Mouse (Mus musculus) heart, postnatal 0 days (tissue): Measurements from ENCODE around the gene Dpp6. TPM values are rescaled to one million over a fixed set of nuclear protein-coding genes. Genes with fewer than 3 reads are reported as not detected.

Source experiments
- ATAC-seq: fragments of 200-750 bp; cut with Nextera tagmentation; 2 replicates; pipeline ENCODE4 v1.8.0; 2017; ENCODE audit warnings: low read depth, moderate number of reproducible peaks, moderate library complexity; ENCODE audit not compliant: insufficient read depth
- DNase-seq: peaks from one replicate; pipeline ENCODE4 v3.0.0-alpha.2; 2016; ENCODE audit warnings: low spot score
- H3K27ac ChIP-seq: fragments of 300-500 bp; sonication (generic); 2 replicates; pipeline ENCODE4 v1.5.1; 2014; ENCODE audit warnings: low read depth, mild to moderate bottlenecking
- H3K27me3 ChIP-seq: fragments of 300-500 bp; sonication (generic); 2 replicates; pipeline ENCODE4 v1.6.1; 2014; ENCODE audit warnings: low read length, mixed read lengths; ENCODE audit not compliant: control insufficient read depth, insufficient read depth
- H3K36me3 ChIP-seq: fragments of 300-500 bp; sonication (generic); replicated peaks from 2 replicates; pipeline ENCODE4 v1.6.1; 2014; ENCODE audit warnings: low read length, mixed read lengths; ENCODE audit not compliant: control insufficient read depth, insufficient read depth
- H3K4me1 ChIP-seq: fragments of 300-500 bp; sonication (generic); 2 replicates; pipeline ENCODE4 v1.6.1; 2014; ENCODE audit warnings: antibody characterized with exemption; ENCODE audit not compliant: control insufficient read depth, insufficient read depth
- H3K4me2 ChIP-seq: fragments of 300-500 bp; sonication (generic); 2 replicates; pipeline ENCODE4 v1.6.1; 2014; ENCODE audit warnings: low read depth, mild to moderate bottlenecking, low read length, moderate library complexity
- H3K4me3 ChIP-seq: fragments of 300-500 bp; sonication (generic); 2 replicates; pipeline ENCODE4 v1.5.1; 2014; ENCODE audit warnings: low read depth, low read length
- H3K9ac ChIP-seq: fragments of 300-500 bp; sonication (generic); replicated peaks from 2 replicates; pipeline ENCODE4 v1.6.1; 2014; ENCODE audit warnings: low read depth, low read length, mixed read lengths
- H3K9me3 ChIP-seq: fragments of 300-500 bp; sonication (generic); replicated peaks from 2 replicates; pipeline ENCODE4 v1.6.1; 2016; ENCODE audit warnings: low read length; ENCODE audit not compliant: control insufficient read depth
- CTCF ChIP-seq: IDR thresholded peaks from 2 replicates; pipeline ENCODE4 v1.5.1; 2016; ENCODE audit warnings: antibody characterized with exemption, control low read depth, low read depth
- EP300 ChIP-seq: IDR thresholded peaks from 2 replicates; pipeline ENCODE4 v1.6.1; 2016; ENCODE audit warnings: antibody characterized with exemption, low read depth
- WGBS: fragments of 180-500 bp; shearing (Covaris S2); extraction: QIAGEN DNeasy Blood & Tissue Kit; methylation state at CpG from one replicate; pipeline ENCODE4 v1.1.7; 2014; 5-methylcytosine and 5-hydroxymethylcytosine counted together
- polyA plus RNA-seq: library from polyadenylated mRNA; unstranded; fragments of >200 nt; fragmentation: Nextera tagmentation; extraction: Ambion mirVana; gene quantifications from 2 replicates; pipeline ENCODE4 v1.2.1, GENCODE M21; 2015
- total RNA-seq: library from RNA; depleted of rRNA; stranded (reverse); fragments of >200 nt; gene quantifications from 2 replicates; pipeline ENCODE4 v1.2.3, GENCODE M21; 2014; ENCODE audit warnings: low replicate concordance

Gene Dpp6
- total and polyA plus RNA-seq, 2 experiments from 2014 or later = 0.05 TPM; not detected in 1

GRCm38 (mm10) chr5:27243226-27243625, 426.2 kb downstream of the Dpp6 start:
- no peak overlapping the region for H3K4me3 ChIP-seq
- no peak for ATAC-seq
- H3K27ac ChIP-seq = no peak overlapping the region
- no peak overlapping the region for H3K9ac ChIP-seq
- H3K9me3 ChIP-seq = no peaks in the 10 kb centered on the region
- no peak for TF ChIP-seq EP300
- no peak for TF ChIP-seq CTCF
- WGBS = 77% methylated on average over 1 of the region's 1 CpGs
- no peaks in the 10 kb centered on the region for H3K36me3 ChIP-seq
- no peaks in the 10 kb centered on the region for H3K27me3 ChIP-seq
- no peak for DNase-seq
- H3K4me1 ChIP-seq = no peaks in the 10 kb centered on the region
- no peak overlapping the region for H3K4me2 ChIP-seq

DNA sequence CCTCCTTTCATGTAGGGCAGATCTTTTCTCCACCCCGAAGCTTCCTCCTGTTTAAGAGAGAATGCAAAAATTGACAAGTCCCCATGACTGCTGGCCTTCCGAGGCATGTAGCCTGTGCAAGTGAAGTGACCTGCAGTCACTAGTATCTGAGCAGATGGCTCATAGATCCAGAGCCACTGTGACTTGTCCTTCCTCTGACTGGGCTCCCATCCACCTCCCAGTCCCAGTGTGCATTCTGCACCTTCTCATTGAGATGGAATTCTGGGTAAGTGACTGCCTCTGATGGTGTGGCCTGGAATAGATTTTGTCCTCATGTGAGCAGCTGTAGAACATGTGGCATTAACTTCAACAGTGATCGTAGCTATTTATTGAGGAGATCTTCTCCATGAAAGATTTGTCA, 430.8 kb downstream of the Dpp6 start:
- Histone ChIP-seq H3K4me3 (no peak overlapping the region), H3K27ac (no peak overlapping the region), H3K9ac (no peak overlapping the region), H3K27me3 (no peaks in the 10 kb centered on the region), H3K9me3 (no peaks in the 10 kb centered on the region), H3K4me2 (no peak overlapping the region), H3K36me3 (no peaks in the 10 kb centered on the region), H3K4me1 (no peaks in the 10 kb centered on the region)
- TF ChIP-seq CTCF (no peak), EP300 (no peak)
- ATAC-seq = no peak
- DNase-seq = no peak
- WGBS = 68% methylated on average over 3 of the region's 3 CpGs

GRCm38 (mm10) chr5:27248685-27249084, 431.7 kb downstream of the Dpp6 start:
- Histone ChIP-seq H3K4me3 (no peak overlapping the region), H3K27ac (no peak overlapping the region), H3K9ac (no peak overlapping the region), H3K4me2 (no peak overlapping the region), H3K9me3 (no peaks in the 10 kb centered on the region), H3K36me3 (no peaks in the 10 kb centered on the region), H3K4me1 (no peaks in the 10 kb centered on the region), H3K27me3 (no peaks in the 10 kb centered on the region)
- TF ChIP-seq CTCF = no peak
- no peak for TF ChIP-seq EP300
- no peak for DNase-seq
- ATAC-seq = no peak
- 44% methylated on average over 2 of the region's 2 CpGs for WGBS

GRCm38 (mm10) chr5:27249951-27250350, 432.9 kb downstream of the Dpp6 start:
- no peak for TF ChIP-seq CTCF
- no peak for ATAC-seq
- no peaks in the 10 kb centered on the region for H3K36me3 ChIP-seq
- 47% methylated on average over 4 of the region's 4 CpGs for WGBS
- no peak overlapping the region for H3K4me2 ChIP-seq
- H3K9ac ChIP-seq = no peak overlapping the region
- H3K9me3 ChIP-seq = no peaks in the 10 kb centered on the region
- H3K27ac ChIP-seq = no peak overlapping the region
- no peak for DNase-seq
- no peak overlapping the region for H3K4me3 ChIP-seq
- no peaks in the 10 kb centered on the region for H3K27me3 ChIP-seq
- H3K4me1 ChIP-seq = no peaks in the 10 kb centered on the region

- Histone ChIP-seq H3K27ac (no peak overlapping the region), H3K4me3 (no peak overlapping the region), H3K9ac (no peak overlapping the region), H3K9me3 (no peaks in the 10 kb centered on the region), H3K27me3 (no peaks in the 10 kb centered on the region), H3K4me2 (no peak overlapping the region), H3K4me1 (no peaks in the 10 kb centered on the region), H3K36me3 (no peaks in the 10 kb centered on the region)
- 77% methylated on average over 3 of the region's 3 CpGs for WGBS
- DNase-seq (no peak), ATAC-seq (no peak)
- no peak for TF ChIP-seq CTCF
- TF ChIP-seq EP300 = no peak
Measured at GRCm38 (mm10) chr5:27250906-27251305, 433.9 kb downstream of the Dpp6 start.

DNA sequence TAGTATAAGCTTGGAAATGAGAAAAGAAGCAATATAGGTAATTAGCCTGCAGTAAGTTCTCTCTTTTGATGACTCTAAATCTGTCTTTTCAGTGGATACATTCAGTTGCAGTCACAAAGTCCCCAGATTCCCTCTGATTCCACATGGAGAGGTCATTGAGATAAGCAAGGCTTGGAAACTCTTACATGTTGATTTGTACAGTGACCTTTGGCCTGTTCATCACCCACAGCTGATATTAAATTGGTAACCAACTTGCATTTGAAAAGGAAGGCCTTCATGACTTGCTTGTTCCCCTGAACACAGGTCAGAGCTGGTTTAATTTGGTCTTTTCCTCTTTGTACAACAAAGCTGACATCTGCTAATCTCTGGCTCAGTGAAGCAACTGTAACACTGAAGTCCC, 434.4 kb downstream of the Dpp6 start:
- no peaks in the 10 kb centered on the region for H3K4me1 ChIP-seq
- H3K9ac ChIP-seq = no peak overlapping the region
- no peak overlapping the region for H3K4me3 ChIP-seq
- no peaks in the 10 kb centered on the region for H3K9me3 ChIP-seq
- TF ChIP-seq EP300 = no peak
- no peak overlapping the region for H3K4me2 ChIP-seq
- ATAC-seq = no peak
- H3K36me3 ChIP-seq = no peaks in the 10 kb centered on the region
- DNase-seq = no peak
- no peaks in the 10 kb centered on the region for H3K27me3 ChIP-seq
- H3K27ac ChIP-seq = no peak overlapping the region
